Comparison of ENCODE assay signal across 14 mouse cellular contexts in genomic region chr9:104075808-104076207, GRCm38 (mm10). TPM values are rescaled to one million over a fixed set of nuclear protein-coding genes. Genes with fewer than 3 reads are reported as not detected.
DNase-seq lines count a peak whose midpoint lies in the region; ATAC-seq lines count a peak whose summit lies in the region.
"Had no signal": no experiment of that assay in that cellular context is flagged by ENCODE, and none has a peak within 500 bp of the region (broad histone marks: within the 10 kb centered on the region; RNA-seq: fewer than 3 reads in every experiment).

No protein-coding gene starts in this region.

- H3K9ac ChIP-seq in heart, embryonic 12.5 days = no peak overlapping the region
- no peak overlapping the region for H3K9ac ChIP-seq in midbrain, embryonic 14.5 days (replicated peaks; ENCODE audit: low read length)
- no peak overlapping the region for H3K9ac ChIP-seq in midbrain, embryonic 16.5 days (ENCODE audit: low read depth, low read length)

- no peak overlapping the region for H3K4me2 ChIP-seq in heart, embryonic 12.5 days
- H3K4me2 ChIP-seq in midbrain, embryonic 14.5 days (ENCODE audit: low read length) = no peak overlapping the region
- no peak overlapping the region for H3K4me2 ChIP-seq in midbrain, embryonic 16.5 days (ENCODE audit: low read length)

- H3K9me3 ChIP-seq in heart, embryonic 12.5 days (replicated peaks) = no peaks in the 10 kb centered on the region
- H3K9me3 ChIP-seq in midbrain, embryonic 14.5 days (ENCODE audit: control insufficient read depth, low read length) = no peaks in the 10 kb centered on the region
- H3K9me3 ChIP-seq in midbrain, embryonic 16.5 days (replicated peaks; ENCODE audit: control insufficient read depth, low read length, poor library complexity, severe bottlenecking) = no peaks in the 10 kb centered on the region
- H3K9me3 ChIP-seq: megakaryocyte, embryonic 14.5 days had no signal

- peak; percentile 6 for DNase-seq in heart, adult 11 months
- peak; percentile 55 for DNase-seq in midbrain, embryonic 14.5 days
- peak; percentile 45 for DNase-seq in retina, postnatal 1 day
- no peak for DNase-seq in cerebellum, postnatal 4 days (ENCODE audit: low spot score in 2 of 2)
- DNase-seq in urinary bladder, postnatal 36 days (ENCODE audit: low spot score in 2 of 2) = no peak
- DNase-seq: cerebellum, adult 8-10 months; thymus, adult 2 months had no signal

- no peaks in the 10 kb centered on the region for H3K4me1 ChIP-seq in heart, embryonic 12.5 days (replicated peaks)
- no peaks in the 10 kb centered on the region for H3K4me1 ChIP-seq in midbrain, embryonic 14.5 days (ENCODE audit: control insufficient read depth, insufficient read depth, low read length)
- no peaks in the 10 kb centered on the region for H3K4me1 ChIP-seq in midbrain, embryonic 16.5 days (ENCODE audit: control insufficient read depth, insufficient read depth, low read length)

- ATAC-seq in heart, embryonic 12.5 days (ENCODE audit: insufficient number of reproducible peaks, low FRiP score) = no peak
- no peak for ATAC-seq in midbrain, embryonic 14.5 days (ENCODE audit: low FRiP score, low TSS enrichment)
- ATAC-seq in midbrain, embryonic 16.5 days = no peak
- peak; percentile 65; the same call in 1 of the 2 replicates for ATAC-seq in common myeloid progenitor, adult 5-6 weeks (replicated peaks; ENCODE audit: low read depth, poor library complexity, severe bottlenecking)

- H3K36me3 ChIP-seq in heart, embryonic 12.5 days = no peaks in the 10 kb centered on the region
- no peaks in the 10 kb centered on the region for H3K36me3 ChIP-seq in midbrain, embryonic 14.5 days (ENCODE audit: control insufficient read depth, insufficient read depth, low read length)
- no peaks in the 10 kb centered on the region for H3K36me3 ChIP-seq in midbrain, embryonic 16.5 days (ENCODE audit: control insufficient read depth, insufficient read depth, low read length)

- H3K27me3 ChIP-seq in heart, embryonic 12.5 days (replicated peaks) = no peaks in the 10 kb centered on the region
- H3K27me3 ChIP-seq in midbrain, embryonic 14.5 days (ENCODE audit: control insufficient read depth, insufficient read depth, low read length) = no peaks in the 10 kb centered on the region
- no peaks in the 10 kb centered on the region for H3K27me3 ChIP-seq in midbrain, embryonic 16.5 days (ENCODE audit: control insufficient read depth, insufficient read depth, low read depth, low read length)
- H3K27me3 ChIP-seq: megakaryocyte, embryonic 14.5 days had no signal

- no peak overlapping the region for H3K27ac ChIP-seq in heart, embryonic 12.5 days (ENCODE audit: poor library complexity, severe bottlenecking)
- no peak overlapping the region for H3K27ac ChIP-seq in midbrain, embryonic 14.5 days (replicated peaks; ENCODE audit: low read depth, low read length)
- H3K27ac ChIP-seq in midbrain, embryonic 16.5 days (ENCODE audit: low read length) = no peak overlapping the region

- 63% methylated on average over 2 of the region's 2 CpGs for WGBS in heart, embryonic 12.5 days
- 71% methylated on average over 2 of the region's 2 CpGs for WGBS in midbrain, embryonic 14.5 days
- WGBS in midbrain, embryonic 16.5 days = 63% methylated on average over 2 of the region's 2 CpGs

- H3K4me3 ChIP-seq in heart, embryonic 12.5 days = no peak overlapping the region
- H3K4me3 ChIP-seq in midbrain, embryonic 14.5 days (replicated peaks; ENCODE audit: low read depth, low read length) = no peak overlapping the region
- no peak overlapping the region for H3K4me3 ChIP-seq in midbrain, embryonic 16.5 days (ENCODE audit: low read depth, low read length)
- H3K4me3 ChIP-seq: megakaryocyte, embryonic 14.5 days had no signal

RNA-seq across cellular contexts. Expression of gene Acad11, which starts 12.6 kb away (rescaled TPM):
- 10.1 and 10.4 TPM in 2 replicates for polyA plus RNA-seq in heart, embryonic 12.5 days (2016; fragmentation: Nextera tagmentation; extraction: Ambion mirVana)
- 6.0 and 7.0 TPM in 2 replicates for polyA plus RNA-seq in midbrain, embryonic 14.5 days (2014; fragmentation: Nextera tagmentation; extraction: Ambion mirVana)
- 6.3 and 8.2 TPM in 2 replicates for polyA plus RNA-seq in midbrain, embryonic 16.5 days (2015; fragmentation: Nextera tagmentation; extraction: Ambion mirVana)
- total RNA-seq in common myeloid progenitor, adult 5-6 weeks (2017) = 15.0 and 16.2 TPM in 2 replicates

RNA-seq across cellular contexts. Expression of gene Uba5, which starts 12.9 kb away (rescaled TPM):
- polyA plus RNA-seq in heart, embryonic 12.5 days (2016; fragmentation: Nextera tagmentation; extraction: Ambion mirVana) = 43.6 and 44.5 TPM in 2 replicates
- polyA plus RNA-seq in midbrain, embryonic 14.5 days (2014; fragmentation: Nextera tagmentation; extraction: Ambion mirVana) = 73.3 and 82.1 TPM in 2 replicates
- 68.8 and 69.8 TPM in 2 replicates for polyA plus RNA-seq in midbrain, embryonic 16.5 days (2015; fragmentation: Nextera tagmentation; extraction: Ambion mirVana)
- 30.9 and 33.1 TPM in 2 replicates for total RNA-seq in common myeloid progenitor, adult 5-6 weeks (2017)

RNA-seq across cellular contexts. Expression of gene Gm28305, which starts 35.3 kb away (rescaled TPM):
- polyA plus RNA-seq in heart, embryonic 12.5 days (2016; fragmentation: Nextera tagmentation; extraction: Ambion mirVana) = not detected in 2 replicates
- polyA plus RNA-seq in midbrain, embryonic 14.5 days (2014; fragmentation: Nextera tagmentation; extraction: Ambion mirVana) = not detected in 2 replicates
- polyA plus RNA-seq in midbrain, embryonic 16.5 days (2015; fragmentation: Nextera tagmentation; extraction: Ambion mirVana) = not detected in 2 replicates
- total RNA-seq in common myeloid progenitor, adult 5-6 weeks (2017) = not detected in 2 replicates
- total RNA-seq: left cerebral cortex, postnatal 14 days had no signal
- polyA plus RNA-seq: frontal cortex, adult 2 months; intestine, embryonic 14.5 days; thymus, adult 2 months had no signal

RNA-seq across cellular contexts. Expression of gene Ackr4, which starts 50.9 kb away (rescaled TPM):
- polyA plus RNA-seq in heart, embryonic 12.5 days (2016; fragmentation: Nextera tagmentation; extraction: Ambion mirVana) = 1.2 and 1.3 TPM in 2 replicates
- 0.46 and 0.80 TPM in 2 replicates for polyA plus RNA-seq in midbrain, embryonic 14.5 days (2014; fragmentation: Nextera tagmentation; extraction: Ambion mirVana)
- polyA plus RNA-seq in midbrain, embryonic 16.5 days (2015; fragmentation: Nextera tagmentation; extraction: Ambion mirVana) = 0.78 and 1.1 TPM in 2 replicates
- total RNA-seq in common myeloid progenitor, adult 5-6 weeks (2017) = 0.10 and 0.32 TPM in 2 replicates

Comparison
In these comparisons a context has a peak if more than half of its experiments do, and no peak if none do; other contexts are left out.
1. DNase-seq: peak in heart, adult 11 months (single experiment), midbrain, embryonic 14.5 days (single experiment) and retina, postnatal 1 day (single experiment); none in cerebellum, postnatal 4 days (0 of 2) and urinary bladder, postnatal 36 days (0 of 2).